Mouse (Mus musculus) forebrain, postnatal 0 days (tissue): ENCODE measurements around the gene Il1rap. TPM values are rescaled to one million over a fixed set of nuclear protein-coding genes. Genes with fewer than 3 reads are reported as not detected.

Experiments
- ATAC-seq: fragments of 200-750 bp; cut with Nextera tagmentation; 2 replicates; pipeline ENCODE4 v1.8.0; 2017; ENCODE audit warnings: mild to moderate bottlenecking, moderate library complexity
- DNase-seq: peaks from one replicate; pipeline ENCODE4 v3.0.0-alpha.2; 2015
- H3K27ac ChIP-seq: fragments of 300-500 bp; sonication (generic); 2 replicates; pipeline ENCODE4 v1.5.1; 2014; ENCODE audit warnings: low read depth, mild to moderate bottlenecking, antibody characterized with exemption, low read length, moderate library complexity, mixed read lengths
- H3K27me3 ChIP-seq: fragments of 300-500 bp; sonication (generic); 2 replicates; pipeline ENCODE4 v1.6.1; 2014; ENCODE audit warnings: mild to moderate bottlenecking, low read length, mixed read lengths; ENCODE audit not compliant: insufficient read depth
- H3K36me3 ChIP-seq: fragments of 300-500 bp; sonication (generic); 2 replicates; pipeline ENCODE4 v1.6.1; 2014; ENCODE audit warnings: mild to moderate bottlenecking, moderate library complexity; ENCODE audit not compliant: insufficient read depth
- H3K4me1 ChIP-seq: fragments of 300-500 bp; sonication (generic); 2 replicates; pipeline ENCODE4 v1.6.1; 2014; ENCODE audit warnings: antibody characterized with exemption; ENCODE audit not compliant: insufficient read depth
- H3K4me2 ChIP-seq: fragments of 300-500 bp; sonication (generic); 2 replicates; pipeline ENCODE4 v1.6.1; 2014; ENCODE audit warnings: low read depth, mild to moderate bottlenecking, moderate library complexity
- H3K4me3 ChIP-seq: fragments of 300-500 bp; sonication (generic); 2 replicates; pipeline ENCODE4 v1.5.1; 2014; ENCODE audit warnings: low read depth, low read length, mixed read lengths
- H3K9ac ChIP-seq: fragments of 300-500 bp; sonication (generic); 2 replicates; pipeline ENCODE4 v1.6.1; 2014; ENCODE audit warnings: mild to moderate bottlenecking
- H3K9me3 ChIP-seq: fragments of 300-500 bp; sonication (generic); 2 replicates; pipeline ENCODE4 v1.6.1; 2016; ENCODE audit warnings: low read length
- CTCF ChIP-seq: sonication (generic); IDR thresholded peaks from 2 replicates; pipeline ENCODE4 v1.5.1; 2016; ENCODE audit warnings: antibody characterized with exemption, control low read depth, low read depth
- WGBS: fragments of 180-500 bp; shearing (Covaris S2); extraction: QIAGEN DNeasy Blood & Tissue Kit; methylation state at CpG from one replicate; pipeline ENCODE4 v1.1.7; 2014; 5-methylcytosine and 5-hydroxymethylcytosine counted together
- polyA plus RNA-seq: library from polyadenylated mRNA; unstranded; fragments of >200 nt; fragmentation: Nextera tagmentation; extraction: Ambion mirVana; gene quantifications from 2 replicates; pipeline ENCODE4 v1.2.1, GENCODE M21; 2015
- total RNA-seq: library from RNA; depleted of rRNA; stranded (reverse); fragments of >200 nt; gene quantifications from 2 replicates; pipeline ENCODE4 v1.2.3, GENCODE M21; 2014

The Il1rap gene
- total and polyA plus RNA-seq, 2 experiments from 2014 or later = 4.7 to 9.3 TPM

DNA sequence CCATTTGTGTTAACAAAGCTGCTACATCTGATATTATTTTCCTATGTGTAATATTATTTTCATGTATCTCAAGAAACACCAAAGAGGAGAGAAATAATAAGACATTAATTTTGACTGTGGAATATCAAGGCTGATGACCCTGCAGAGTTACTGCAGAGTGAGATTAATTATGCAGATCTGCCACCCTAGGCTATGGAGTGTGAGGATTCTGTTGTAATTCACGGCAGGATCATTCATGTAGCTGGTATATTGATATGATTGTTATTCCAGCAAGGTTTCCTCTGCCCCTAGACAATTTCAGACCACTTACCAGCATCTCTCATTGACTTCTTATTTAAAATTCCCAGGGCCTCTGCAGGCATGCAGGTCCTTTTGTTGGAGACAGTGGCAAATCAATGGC lies 29.0 kb downstream of the Il1rap start:
- ATAC-seq (no peak), DNase-seq (no peak)
- WGBS = 81% methylated on average over 1 of the region's 1 CpGs

GRCm38 (mm10) chr16:26612499-26613220 lies 31.2 kb downstream of the Il1rap start:
- Histone ChIP-seq H3K4me3 (no peak overlapping the region), H3K4me2 (no peak overlapping the region), H3K27ac (no peak overlapping the region), H3K9me3 (no peaks in the 10 kb centered on the region), H3K27me3 (no peaks in the 10 kb centered on the region), H3K9ac (no peak overlapping the region), H3K4me1 (no peaks in the 10 kb centered on the region), H3K36me3 (no peaks in the 10 kb centered on the region)
- no peak for TF ChIP-seq CTCF
- DNase-seq (no peak), ATAC-seq (peak; percentile 34; the same call in 1 of the 2 replicates)
- 84% methylated on average over 10 of the region's 10 CpGs for WGBS

More for the DNA sequence above, 29.0 kb downstream of the Il1rap start:
- H3K4me1 ChIP-seq = no peaks in the 10 kb centered on the region
- no peak overlapping the region for H3K9ac ChIP-seq
- H3K36me3 ChIP-seq = no peaks in the 10 kb centered on the region
- H3K27me3 ChIP-seq = no peaks in the 10 kb centered on the region
- TF ChIP-seq CTCF = no peak
- H3K4me2 ChIP-seq = no peak overlapping the region
- no peaks in the 10 kb centered on the region for H3K9me3 ChIP-seq
- H3K27ac ChIP-seq = no peak overlapping the region
- no peak overlapping the region for H3K4me3 ChIP-seq

DNA sequence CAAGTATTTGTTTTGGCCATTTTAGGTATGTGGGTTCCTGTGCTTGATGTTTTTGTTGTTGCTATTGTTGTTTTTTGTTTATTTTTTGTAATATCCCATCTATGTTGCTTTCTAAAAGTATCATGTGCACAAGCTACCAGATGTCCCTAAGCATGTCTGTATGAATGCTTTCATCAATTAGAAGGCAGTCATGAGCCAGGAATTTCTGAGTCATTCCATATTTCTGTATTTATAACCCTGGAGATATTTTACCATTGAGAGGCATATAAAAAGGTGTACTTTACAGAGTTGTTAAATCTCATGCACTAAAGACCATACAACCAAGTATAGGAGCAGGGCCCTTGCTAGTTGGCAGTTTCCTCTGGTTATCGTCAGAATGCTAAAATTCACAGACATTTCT lies 41.6 kb downstream of the Il1rap start:
- H3K36me3 ChIP-seq = no peaks in the 10 kb centered on the region
- H3K4me1 ChIP-seq = no peaks in the 10 kb centered on the region
- DNase-seq (no peak), ATAC-seq (no peak)
- TF ChIP-seq CTCF = no peak
- no peak overlapping the region for H3K4me2 ChIP-seq
- H3K9me3 ChIP-seq = no peaks in the 10 kb centered on the region
- 86% methylated on average over 1 of the region's 1 CpGs for WGBS
- H3K27ac ChIP-seq = no peak overlapping the region
- no peak overlapping the region for H3K9ac ChIP-seq
- H3K27me3 ChIP-seq = no peaks in the 10 kb centered on the region
- H3K4me3 ChIP-seq = no peak overlapping the region

- no peak for TF ChIP-seq CTCF
- DNase-seq (no peak), ATAC-seq (no peak)
- no peaks in the 10 kb centered on the region for H3K4me1 ChIP-seq
- H3K4me3 ChIP-seq = no peak overlapping the region
- no peaks in the 10 kb centered on the region for H3K9me3 ChIP-seq
- no peaks in the 10 kb centered on the region for H3K27me3 ChIP-seq
- no peak overlapping the region for H3K9ac ChIP-seq
- no peak overlapping the region for H3K4me2 ChIP-seq
- WGBS = 76% methylated on average over 3 of the region's 3 CpGs
- H3K36me3 ChIP-seq = no peaks in the 10 kb centered on the region
- H3K27ac ChIP-seq = no peak overlapping the region
Measured at GRCm38 (mm10) chr16:26626065-26626464, 44.6 kb downstream of the Il1rap start.

- DNase-seq (peak; percentile 21), ATAC-seq (no peak)
- Histone ChIP-seq H3K4me1 (no peaks in the 10 kb centered on the region), H3K4me2 (no peak overlapping the region), H3K27me3 (no peaks in the 10 kb centered on the region), H3K36me3 (no peaks in the 10 kb centered on the region), H3K27ac (no peak overlapping the region), H3K9ac (no peak overlapping the region), H3K9me3 (no peaks in the 10 kb centered on the region), H3K4me3 (no peak overlapping the region)
- WGBS = 41% methylated on average over 2 of the region's 2 CpGs
- no peak for TF ChIP-seq CTCF
Measured at GRCm38 (mm10) chr16:26634800-26635199, 53.3 kb downstream of the Il1rap start.

GRCm38 (mm10) chr16:26643077-26643476 lies 61.6 kb downstream of the Il1rap start:
- TF ChIP-seq CTCF = no peak
- DNase-seq = no peak

DNA sequence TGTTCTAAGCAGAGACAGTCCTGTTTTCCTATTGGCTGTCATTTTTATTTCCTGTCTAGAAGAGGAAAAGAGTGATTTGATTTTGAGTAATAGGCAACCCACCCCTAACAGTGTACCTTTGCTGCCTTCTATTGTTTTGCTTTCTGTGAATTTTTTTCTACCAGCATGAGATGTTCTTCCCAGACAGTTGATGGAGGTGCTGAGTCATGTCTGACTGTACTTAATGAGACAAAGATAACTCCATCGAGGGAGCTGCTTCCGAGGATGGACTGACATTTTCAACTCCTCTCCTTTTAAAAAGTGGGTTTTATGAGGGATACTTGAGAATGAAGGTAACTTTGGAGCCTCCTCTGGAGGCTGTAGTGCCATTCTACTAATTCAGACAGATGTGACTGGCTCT lies 64.6 kb downstream of the Il1rap start:
- H3K9ac ChIP-seq = no peak overlapping the region
- DNase-seq (no peak), ATAC-seq (no peak)
- no peaks in the 10 kb centered on the region for H3K4me1 ChIP-seq
- no peaks in the 10 kb centered on the region for H3K36me3 ChIP-seq
- H3K27ac ChIP-seq = no peak overlapping the region
- no peak for TF ChIP-seq CTCF
- H3K4me3 ChIP-seq = no peak overlapping the region
- H3K9me3 ChIP-seq = no peaks in the 10 kb centered on the region
- H3K4me2 ChIP-seq = no peak overlapping the region
- no peaks in the 10 kb centered on the region for H3K27me3 ChIP-seq
- 80% methylated on average over 2 of the region's 2 CpGs for WGBS

More at GRCm38 (mm10) chr16:26643077-26643476, 61.6 kb downstream of the Il1rap start:
- H3K9ac ChIP-seq = no peak overlapping the region
- WGBS = 83% methylated on average over 6 of the region's 6 CpGs
- no peaks in the 10 kb centered on the region for H3K9me3 ChIP-seq
- no peak for ATAC-seq
- no peaks in the 10 kb centered on the region for H3K36me3 ChIP-seq
- no peaks in the 10 kb centered on the region for H3K4me1 ChIP-seq
- no peak overlapping the region for H3K4me3 ChIP-seq
- no peak overlapping the region for H3K4me2 ChIP-seq
- H3K27ac ChIP-seq = no peak overlapping the region
- no peaks in the 10 kb centered on the region for H3K27me3 ChIP-seq
